Mouse (Mus musculus): ENCODE data around the gene Ubxn1. TPM values are rescaled to one million over a fixed set of nuclear protein-coding genes. Genes with fewer than 3 reads are reported as not detected.

The Ubxn1 gene
- polyA plus RNA-seq, 1 experiment from 2014 or later = 120 TPM

DNA sequence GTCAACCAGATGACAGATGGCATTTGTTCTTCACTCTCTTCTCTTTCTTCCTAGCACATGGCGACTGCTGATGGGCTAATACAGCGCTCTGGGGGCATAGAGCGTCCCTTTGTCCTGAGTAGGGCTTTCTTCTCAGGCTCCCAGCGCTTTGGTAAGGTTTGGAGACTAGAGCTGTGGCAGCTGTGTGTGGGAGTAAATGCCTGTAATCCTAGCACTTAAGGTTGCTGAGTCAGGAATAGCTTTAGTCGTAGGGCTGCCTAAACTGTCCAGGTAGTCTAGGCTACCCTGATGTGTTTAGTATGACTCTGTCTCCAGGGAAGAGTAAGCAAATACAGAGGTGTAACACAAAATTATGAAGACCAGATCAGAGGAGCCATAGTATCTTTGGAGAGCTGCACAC, 40.5 kb downstream of the Ubxn1 start:
- H3K9ac ChIP-seq = no peak overlapping the region
- no peak overlapping the region for H3K27ac ChIP-seq
- ATAC-seq (replicated peaks; ENCODE audit: insufficient number of reproducible peaks, insufficient read depth, low FRiP score, low read depth) = no peak
- H3K27me3 ChIP-seq = no peaks in the 10 kb centered on the region
- H3K4me3 ChIP-seq = no peak overlapping the region
- no peaks in the 10 kb centered on the region for H3K4me1 ChIP-seq (replicated peaks)
- no peak overlapping the region for H3K4me2 ChIP-seq
- no peaks in the 10 kb centered on the region for H3K9me3 ChIP-seq (replicated peaks)
- 91% methylated on average over 5 of the region's 5 CpGs for WGBS
- H3K36me3 ChIP-seq = peaks cover 100% of the 10 kb centered on the region

DNA sequence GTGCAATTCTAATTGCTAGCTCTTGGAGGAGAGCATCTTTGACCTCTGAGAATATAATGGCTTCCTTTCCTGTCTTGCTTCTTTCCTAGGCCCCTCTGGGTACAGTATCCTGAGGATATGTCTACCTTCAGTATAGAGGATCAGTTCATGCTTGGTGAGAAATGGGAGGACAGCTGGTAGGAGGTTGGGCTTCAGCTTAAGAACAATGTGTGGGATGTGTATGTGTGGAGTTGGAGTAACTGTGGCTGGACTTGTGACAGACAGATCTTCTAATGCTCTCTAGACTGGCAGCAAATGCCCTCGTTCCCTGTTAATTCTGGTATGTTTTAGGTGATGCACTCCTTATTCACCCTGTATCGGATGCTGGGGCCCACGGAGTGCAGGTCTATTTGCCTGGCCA, 42.9 kb downstream of the Ubxn1 start:
- H3K4me1 ChIP-seq (replicated peaks) = no peaks in the 10 kb centered on the region
- peaks cover 79% of the 10 kb centered on the region for H3K36me3 ChIP-seq
- H3K27me3 ChIP-seq = no peaks in the 10 kb centered on the region
- H3K4me3 ChIP-seq = no peak overlapping the region
- no peak overlapping the region for H3K9ac ChIP-seq
- H3K27ac ChIP-seq = no peak overlapping the region
- no peaks in the 10 kb centered on the region for H3K9me3 ChIP-seq (replicated peaks)
- ATAC-seq (replicated peaks; ENCODE audit: insufficient number of reproducible peaks, insufficient read depth, low FRiP score, low read depth) = no peak
- no peak overlapping the region for H3K4me2 ChIP-seq
- WGBS = 91% methylated on average over 3 of the region's 3 CpGs

DNA sequence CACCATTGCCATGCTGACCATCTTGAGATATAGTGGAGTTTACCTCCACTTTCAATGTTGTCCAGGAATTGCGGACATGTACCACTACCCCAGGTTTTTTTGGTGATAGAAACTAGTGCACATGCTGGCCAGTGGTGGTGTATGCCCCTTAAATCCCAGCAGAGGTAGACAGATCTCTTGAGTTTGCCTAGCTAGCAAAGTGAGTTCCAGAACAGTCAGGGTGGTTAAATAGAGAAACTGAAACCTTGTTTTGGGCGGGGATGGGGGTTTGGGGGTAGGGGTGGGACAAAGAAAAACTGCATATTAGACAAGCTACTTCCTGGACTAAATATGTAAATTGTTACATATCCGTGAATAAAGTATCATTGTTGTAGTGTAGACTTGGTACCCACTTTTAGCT, 47.7 kb downstream of the Ubxn1 start:
- Histone ChIP-seq H3K36me3 (peaks cover 34% of the 10 kb centered on the region), H3K4me2 (no peak overlapping the region), H3K4me1 (replicated peaks) (peaks cover 15% of the 10 kb centered on the region), H3K9ac (no peak overlapping the region), H3K27me3 (no peaks in the 10 kb centered on the region), H3K4me3 (no peak overlapping the region), H3K27ac (no peak overlapping the region), H3K9me3 (replicated peaks) (no peaks in the 10 kb centered on the region)
- WGBS = 92% methylated on average over 3 of the region's 3 CpGs
- no peak for ATAC-seq (replicated peaks; ENCODE audit: insufficient number of reproducible peaks, insufficient read depth, low FRiP score, low read depth)

DNA sequence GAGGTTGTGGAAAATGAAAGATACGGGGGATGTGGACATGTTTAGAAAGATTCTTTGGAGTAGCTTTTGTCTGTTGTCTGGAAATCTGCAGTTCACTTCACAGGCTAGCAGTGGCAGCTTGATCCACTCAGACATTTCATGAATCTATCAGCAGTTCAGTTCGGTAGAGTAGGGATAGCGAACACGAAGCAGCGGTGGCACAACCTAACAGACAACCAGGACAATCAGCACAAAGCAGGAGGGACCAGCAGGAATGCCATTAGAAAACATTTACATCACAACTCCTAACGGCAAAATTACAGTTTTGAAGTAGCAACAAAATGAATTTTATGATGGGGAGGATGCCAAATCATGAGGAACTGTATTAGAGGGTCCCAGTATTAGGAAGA, 48.4 kb downstream of the Ubxn1 start:
- 68% methylated on average over 6 of the region's 6 CpGs for WGBS
- Histone ChIP-seq H3K36me3 (peaks cover 27% of the 10 kb centered on the region), H3K9me3 (replicated peaks) (no peaks in the 10 kb centered on the region), H3K4me3 (peak overlapping the region; percentile 92), H3K27me3 (no peaks in the 10 kb centered on the region), H3K9ac (0 out of 2 replicates have a peak overlapping the region, but pooled peaks have one; percentile 79), H3K4me2 (peak overlapping the region; percentile 77), H3K27ac (peak overlapping the region; percentile 93), H3K4me1 (replicated peaks) (peaks cover 15% of the 10 kb centered on the region)
- ATAC-seq (replicated peaks; ENCODE audit: insufficient number of reproducible peaks, insufficient read depth, low FRiP score, low read depth) = no peak

DNA sequence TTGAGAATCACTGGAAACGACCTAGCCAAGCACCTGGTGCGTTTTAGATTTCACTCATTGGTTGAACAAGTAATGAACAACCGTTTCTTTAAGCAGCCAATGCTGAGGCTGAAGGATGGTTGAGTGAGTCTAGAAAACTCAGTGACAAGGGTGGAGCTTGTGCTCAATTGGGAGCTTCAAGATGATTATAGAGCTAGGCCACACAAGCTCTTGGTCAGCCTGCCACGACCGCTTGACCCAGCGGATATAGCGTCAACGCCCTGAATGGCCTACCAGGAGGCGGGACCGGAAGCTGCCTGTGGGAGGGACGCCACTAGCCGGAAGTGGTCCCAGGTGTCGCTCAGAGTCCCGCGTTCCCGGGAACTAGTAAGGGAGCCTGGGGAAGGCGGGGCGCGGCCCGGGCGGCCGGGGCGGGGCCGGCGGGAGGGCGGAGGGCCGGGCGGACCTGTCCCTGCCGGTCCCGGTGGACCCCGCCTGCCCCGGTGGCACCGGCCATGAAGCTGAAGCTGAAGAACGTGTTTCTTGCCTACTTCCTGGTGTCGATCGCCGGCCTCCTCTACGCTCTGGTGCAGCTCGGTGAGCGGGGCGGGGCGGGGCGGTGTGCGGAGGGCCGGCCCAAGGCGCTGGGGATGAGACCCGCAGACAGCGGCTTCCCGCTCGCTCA, 48.9 kb downstream of the Ubxn1 start, which contains the start of gene B3gat3:
B3gat3 (plus strand) TSS at position 302 of the 664 bp plus-strand sequence.
- Histone ChIP-seq H3K4me3 (peak within 1 kb of the TSS; percentile 92), H3K27ac (peak within 1 kb of the TSS; percentile 93), H3K4me1 (replicated peaks) (peaks cover 15% of the 10 kb centered on the region), H3K9me3 (replicated peaks) (no peaks in the 10 kb centered on the region), H3K4me2 (peak within 1 kb of the TSS; percentile 77), H3K27me3 (no peaks in the 10 kb centered on the region), H3K9ac (peak within 1 kb of the TSS; percentile 79), H3K36me3 (peaks cover 23% of the 10 kb centered on the region)
- peak; percentile 97 for ATAC-seq (replicated peaks; ENCODE audit: insufficient number of reproducible peaks, insufficient read depth, low FRiP score, low read depth)
- 2% methylated on average over 49 of the region's 50 CpGs for WGBS

DNA sequence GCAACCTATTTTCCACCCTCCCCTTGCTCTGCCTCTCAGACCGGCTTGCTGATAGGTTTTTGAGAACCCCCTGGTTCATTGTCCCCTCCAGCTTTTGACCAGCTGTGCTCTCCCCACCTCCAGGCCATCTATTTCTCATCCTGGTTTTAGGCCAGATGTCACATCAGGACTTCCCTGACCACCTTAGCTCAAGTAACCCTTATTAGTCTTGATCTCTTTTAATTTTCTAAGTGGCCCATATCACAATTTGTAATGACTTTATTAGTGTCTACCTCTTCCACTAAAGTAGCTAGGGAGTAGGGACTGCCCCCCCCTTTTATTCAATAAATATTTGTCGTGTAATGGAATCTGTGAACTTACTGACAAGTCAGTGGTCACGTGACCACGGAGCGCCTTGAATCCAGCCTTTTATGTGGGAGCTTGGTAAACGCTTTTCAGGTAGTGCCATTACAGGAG, 49.6 kb downstream of the Ubxn1 start:
- Histone ChIP-seq H3K36me3 (peaks cover 23% of the 10 kb centered on the region), H3K4me3 (peak overlapping the region; percentile 92), H3K9ac (peak overlapping the region; percentile 79), H3K4me2 (peak overlapping the region; percentile 77), H3K27ac (peak overlapping the region; percentile 93), H3K27me3 (no peaks in the 10 kb centered on the region), H3K4me1 (replicated peaks) (peaks cover 15% of the 10 kb centered on the region), H3K9me3 (replicated peaks) (no peaks in the 10 kb centered on the region)
- ATAC-seq (replicated peaks; ENCODE audit: insufficient number of reproducible peaks, insufficient read depth, low FRiP score, low read depth) = peak; percentile 21; the same call in 1 of the 2 replicates
- under 1% methylated on average over 6 of the region's 6 CpGs for WGBS

DNA sequence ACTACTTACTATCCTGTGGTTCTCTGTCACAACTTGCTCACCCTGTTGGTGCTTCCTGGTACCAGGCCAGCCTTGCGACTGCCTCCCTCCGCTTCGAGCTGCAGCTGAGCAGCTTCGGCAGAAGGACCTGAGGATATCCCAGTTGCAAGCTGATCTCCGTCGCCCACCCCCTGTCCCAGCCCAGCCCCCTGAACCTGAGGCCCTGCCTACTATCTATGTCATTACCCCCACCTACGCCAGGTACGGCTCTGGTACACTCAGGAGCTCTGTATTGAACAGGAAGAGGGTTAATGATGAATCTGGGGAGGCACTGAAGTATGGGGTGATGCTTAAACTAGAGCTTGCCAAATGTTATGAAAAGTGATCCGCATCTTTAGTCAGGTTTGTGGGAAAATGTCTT, 50.4 kb downstream of the Ubxn1 start:
- peak overlapping the region; percentile 77 for H3K4me2 ChIP-seq
- peak overlapping the region; percentile 79; the same call in 1 of the 2 replicates for H3K9ac ChIP-seq
- WGBS = 72% methylated on average over 9 of the region's 9 CpGs
- no peak overlapping the region for H3K4me3 ChIP-seq
- no peaks in the 10 kb centered on the region for H3K9me3 ChIP-seq (replicated peaks)
- no peak overlapping the region for H3K27ac ChIP-seq
- H3K27me3 ChIP-seq = no peaks in the 10 kb centered on the region
- ATAC-seq (replicated peaks; ENCODE audit: insufficient number of reproducible peaks, insufficient read depth, low FRiP score, low read depth) = no peak
- peaks cover 15% of the 10 kb centered on the region for H3K4me1 ChIP-seq (replicated peaks)
- peaks cover 20% of the 10 kb centered on the region; the same call in 1 of the 2 replicates for H3K36me3 ChIP-seq

Small RNA genes lying within 50 kb of the gene (microRNA-seq; reads per million reads assigned to microRNA genes)
- not detected for gene Mir5136

Other genes with a start within 250 kb of the Ubxn1 start
- gene Chrm1, start 207.7 kb upstream of the Ubxn1 start, polyA plus RNA-seq (2015; fragmentation: Nextera tagmentation; extraction: Ambion mirVana) = 0.05 and 0.24 TPM in 2 replicates
- 59.4 and 71.5 TPM in 2 replicates for gene Slc3a2, start 148.1 kb upstream of the Ubxn1 start, polyA plus RNA-seq (2015; fragmentation: Nextera tagmentation; extraction: Ambion mirVana)
- 42.8 and 59.3 TPM in 2 replicates for gene Wdr74, start 135.7 kb upstream of the Ubxn1 start, polyA plus RNA-seq (2015; fragmentation: Nextera tagmentation; extraction: Ambion mirVana)
- 0.69 and 1.9 TPM in 2 replicates for gene 1700092M07Rik, start 130.8 kb upstream of the Ubxn1 start, polyA plus RNA-seq (2015; fragmentation: Nextera tagmentation; extraction: Ambion mirVana)
- 81.0 and 92.0 TPM in 2 replicates for gene Stx5a, start 130.1 kb upstream of the Ubxn1 start, polyA plus RNA-seq (2015; fragmentation: Nextera tagmentation; extraction: Ambion mirVana)
- 100 and 132 TPM in 2 replicates for gene Nxf1, start 114.4 kb upstream of the Ubxn1 start, polyA plus RNA-seq (2015; fragmentation: Nextera tagmentation; extraction: Ambion mirVana)
- 154 and 157 TPM in 2 replicates for gene Tmem223, start 100.5 kb upstream of the Ubxn1 start, polyA plus RNA-seq (2015; fragmentation: Nextera tagmentation; extraction: Ambion mirVana)
- gene Tmem179b, start 97.0 kb upstream of the Ubxn1 start, polyA plus RNA-seq (2015; fragmentation: Nextera tagmentation; extraction: Ambion mirVana) = 47.6 and 60.3 TPM in 2 replicates
- 15.4 and 18.8 TPM in 2 replicates for gene Taf6l, start 85.1 kb upstream of the Ubxn1 start, polyA plus RNA-seq (2015; fragmentation: Nextera tagmentation; extraction: Ambion mirVana)
- gene Polr2g, start 72.9 kb upstream of the Ubxn1 start, polyA plus RNA-seq (2015; fragmentation: Nextera tagmentation; extraction: Ambion mirVana) = 118 and 126 TPM in 2 replicates
- 3.5 and 3.8 TPM in 2 replicates for gene Zbtb3, start 68.9 kb upstream of the Ubxn1 start, polyA plus RNA-seq (2015; fragmentation: Nextera tagmentation; extraction: Ambion mirVana)
- gene Ttc9c, start 52.2 kb upstream of the Ubxn1 start, polyA plus RNA-seq (2015; fragmentation: Nextera tagmentation; extraction: Ambion mirVana) = 30.9 and 36.2 TPM in 2 replicates
- gene Hnrnpul2, start 51.5 kb upstream of the Ubxn1 start, polyA plus RNA-seq (2015; fragmentation: Nextera tagmentation; extraction: Ambion mirVana) = 2.6 and 3.1 TPM in 2 replicates
- gene AC129217.1, start 41.7 kb upstream of the Ubxn1 start, polyA plus RNA-seq (2015; fragmentation: Nextera tagmentation; extraction: Ambion mirVana) = 0.36 TPM in 1 of 2 replicates, not detected in the other
- gene Bscl2, start 34.0 kb upstream of the Ubxn1 start, polyA plus RNA-seq (2015; fragmentation: Nextera tagmentation; extraction: Ambion mirVana) = 36.4 and 47.0 TPM in 2 replicates
- 1.3 and 5.0 TPM in 2 replicates for gene Gng3, start 32.3 kb upstream of the Ubxn1 start, polyA plus RNA-seq (2015; fragmentation: Nextera tagmentation; extraction: Ambion mirVana)
- 1.8 and 2.4 TPM in 2 replicates for gene Lrrn4cl, start 20.7 kb upstream of the Ubxn1 start, polyA plus RNA-seq (2015; fragmentation: Nextera tagmentation; extraction: Ambion mirVana)
- 54.8 and 63.4 TPM in 2 replicates for gene Uqcc3, start 9.4 kb downstream of the Ubxn1 start, polyA plus RNA-seq (2015; fragmentation: Nextera tagmentation; extraction: Ambion mirVana)
- 35.8 and 44.8 TPM in 2 replicates for gene Lbhd1, start 12.2 kb downstream of the Ubxn1 start, polyA plus RNA-seq (2015; fragmentation: Nextera tagmentation; extraction: Ambion mirVana)
- not detected in 2 replicates for gene Gm49403, start 12.4 kb downstream of the Ubxn1 start, polyA plus RNA-seq (2015; fragmentation: Nextera tagmentation; extraction: Ambion mirVana)
- gene 1810009A15Rik, start 17.4 kb downstream of the Ubxn1 start, polyA plus RNA-seq (2015; fragmentation: Nextera tagmentation; extraction: Ambion mirVana) = 44.7 and 51.9 TPM in 2 replicates
- gene Gm49416, start 17.4 kb downstream of the Ubxn1 start, polyA plus RNA-seq (2015; fragmentation: Nextera tagmentation; extraction: Ambion mirVana) = not detected in 2 replicates
- gene Ints5, start 21.5 kb downstream of the Ubxn1 start, polyA plus RNA-seq (2015; fragmentation: Nextera tagmentation; extraction: Ambion mirVana) = 21.2 and 29.4 TPM in 2 replicates
- gene Ganab, start 26.6 kb downstream of the Ubxn1 start, polyA plus RNA-seq (2015; fragmentation: Nextera tagmentation; extraction: Ambion mirVana) = 50.0 and 67.9 TPM in 2 replicates
- gene B3gat3, start 48.9 kb downstream of the Ubxn1 start, polyA plus RNA-seq (2015; fragmentation: Nextera tagmentation; extraction: Ambion mirVana) = 33.3 and 38.1 TPM in 2 replicates
- gene Rom1, start 57.9 kb downstream of the Ubxn1 start, polyA plus RNA-seq (2015; fragmentation: Nextera tagmentation; extraction: Ambion mirVana) = 1.9 and 2.3 TPM in 2 replicates
- gene Eml3, start 58.1 kb downstream of the Ubxn1 start, polyA plus RNA-seq (2015; fragmentation: Nextera tagmentation; extraction: Ambion mirVana) = 12.7 and 21.9 TPM in 2 replicates
- 74.2 and 99.5 TPM in 2 replicates for gene Mta2, start 70.4 kb downstream of the Ubxn1 start, polyA plus RNA-seq (2015; fragmentation: Nextera tagmentation; extraction: Ambion mirVana)
- 13.7 and 19.4 TPM in 2 replicates for gene Tut1, start 82.4 kb downstream of the Ubxn1 start, polyA plus RNA-seq (2015; fragmentation: Nextera tagmentation; extraction: Ambion mirVana)
- gene Eef1g, start 95.5 kb downstream of the Ubxn1 start, polyA plus RNA-seq (2015; fragmentation: Nextera tagmentation; extraction: Ambion mirVana) = 216 and 256 TPM in 2 replicates
- 31.4 and 38.4 TPM in 2 replicates for gene Ahnak, start 117.8 kb downstream of the Ubxn1 start, polyA plus RNA-seq (2015; fragmentation: Nextera tagmentation; extraction: Ambion mirVana)
- gene Scgb1a1, start 216.5 kb downstream of the Ubxn1 start, polyA plus RNA-seq (2015; fragmentation: Nextera tagmentation; extraction: Ambion mirVana) = 0.30 and 0.44 TPM in 2 replicates